Mouse (Mus musculus) kidney, adult 2 months (tissue): Measurements from ENCODE around the gene Psmd4.

Experiments used
- CTCF ChIP-seq: fragments of 200-500 bp; conservative IDR thresholded peaks from 2 replicates; pipeline ENCODE4 v1.5.1; 2011; ENCODE audit warnings: low read depth, mild to moderate bottlenecking, control low read depth, low read length, moderate library complexity, mixed read lengths; ENCODE audit not compliant: insufficient read depth, insufficient read length
- POLR2A ChIP-seq: fragments of 200-500 bp; IDR thresholded peaks from one replicate; pipeline ENCODE4 v1.6.1; 2011; ENCODE audit warnings: low read depth, low read length, control low read depth

DNA sequence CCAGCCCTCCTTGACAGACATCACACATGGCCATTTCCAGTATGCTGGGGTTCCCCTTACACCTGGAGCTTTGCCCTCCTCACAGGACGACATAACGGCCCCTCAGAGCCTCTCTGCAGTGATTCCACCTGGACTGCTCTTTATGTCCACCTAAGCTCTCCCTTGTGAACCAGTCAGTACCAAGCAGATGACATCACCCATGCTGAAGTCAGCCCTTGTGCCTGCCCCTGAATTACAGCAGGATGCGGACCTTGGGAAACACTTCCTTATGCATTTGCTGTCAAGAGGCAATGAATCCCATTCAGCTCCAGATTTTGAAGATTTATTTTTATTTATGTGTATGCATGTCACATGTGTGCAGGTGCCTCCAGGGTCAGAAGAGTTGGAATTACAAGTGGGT, 5.5 kb upstream of the Psmd4 start:
- no peak for TF ChIP-seq POLR2A
- no peak for TF ChIP-seq CTCF
